Mouse (Mus musculus) liver, embryonic 13.5 days (tissue): ENCODE measurements around the gene Pidd1. TPM values are rescaled to one million over a fixed set of nuclear protein-coding genes. Genes with fewer than 3 reads are reported as not detected.
"Not testable (repeated sequence)": the region's sequence is repeated elsewhere in the genome, so short reads cannot be mapped to it uniquely, and the experiment has no call there.

Experiments
- ATAC-seq: fragments of 200-750 bp; cut with Nextera tagmentation; 2 replicates; pipeline ENCODE4 v1.8.0; 2017; ENCODE audit warnings: low read depth, mild to moderate bottlenecking, moderate number of reproducible peaks, moderate library complexity
- DNase-seq: peaks from one replicate; pipeline ENCODE4 v3.0.0; 2022
- H3K27ac ChIP-seq: fragments of 300-500 bp; sonication (generic); 2 replicates; pipeline ENCODE4 v1.5.1; 2015; ENCODE audit warnings: moderate library complexity, mild to moderate bottlenecking, inconsistent platforms
- H3K27me3 ChIP-seq: fragments of 300-500 bp; sonication (generic); 2 replicates; pipeline ENCODE4 v1.6.1; 2015; ENCODE audit warnings: mild to moderate bottlenecking, inconsistent platforms
- H3K36me3 ChIP-seq: fragments of 300-500 bp; sonication (generic); 2 replicates; pipeline ENCODE4 v1.6.1; 2015; ENCODE audit warnings: mild to moderate bottlenecking, inconsistent platforms
- H3K4me1 ChIP-seq: fragments of 300-500 bp; sonication (generic); replicated peaks from 2 replicates; pipeline ENCODE4 v1.6.1; 2015; ENCODE audit warnings: inconsistent platforms
- H3K4me2 ChIP-seq: fragments of 300-500 bp; sonication (generic); 2 replicates; pipeline ENCODE4 v1.6.1; 2015; ENCODE audit warnings: inconsistent platforms, mild to moderate bottlenecking, moderate library complexity
- H3K4me3 ChIP-seq: fragments of 300-500 bp; sonication (generic); replicated peaks from 2 replicates; pipeline ENCODE4 v1.5.1; 2015; ENCODE audit warnings: mild to moderate bottlenecking, inconsistent platforms
- H3K9ac ChIP-seq: fragments of 300-500 bp; sonication (generic); 2 replicates; pipeline ENCODE4 v1.6.1; 2015; ENCODE audit warnings: mild to moderate bottlenecking, inconsistent platforms
- H3K9me3 ChIP-seq: fragments of 300-500 bp; sonication (generic); replicated peaks from 2 replicates; pipeline ENCODE4 v1.6.1; 2016; ENCODE audit warnings: inconsistent platforms
- WGBS: fragments of 180-500 bp; shearing (Covaris S2); methylation state at CpG from one replicate; pipeline ENCODE4 v1.1.7; 2015; ENCODE audit not compliant: insufficient replicate concordance; 5-methylcytosine and 5-hydroxymethylcytosine counted together
- polyA plus RNA-seq: library from polyadenylated mRNA; unstranded; fragments of >200 nt; fragmentation: Nextera tagmentation; extraction: Ambion mirVana; gene quantifications from 2 replicates; pipeline ENCODE4 v1.2.1, GENCODE M21; 2015

Gene Pidd1
- polyA plus RNA-seq, 1 experiment from 2014 or later, result 10.9 TPM

GRCm38 (mm10) chr7:141456739-141457138 lies 12.9 kb upstream of the Pidd1 start:
- Histone ChIP-seq H3K36me3 (peaks cover 6% of the 10 kb centered on the region), H3K4me2 (peak overlapping the region; percentile 100), H3K27ac (no peak overlapping the region), H3K27me3 (peaks cover 32% of the 10 kb centered on the region), H3K9me3 (no peaks in the 10 kb centered on the region), H3K4me1 (peaks cover 49% of the 10 kb centered on the region), H3K9ac (no peak overlapping the region), H3K4me3 (peak overlapping the region; percentile 84; the same call in 1 of the 2 replicates)
- ATAC-seq, result no peak
- no peak for DNase-seq
- 91% methylated on average over 6 of the region's 6 CpGs for WGBS

GRCm38 (mm10) chr7:141455610-141456314 lies 11.9 kb upstream of the Pidd1 start:
- 2% methylated on average over 23 of the region's 23 CpGs for WGBS
- DNase-seq, result peak; percentile 67
- peaks cover 16% of the 10 kb centered on the region for H3K36me3 ChIP-seq
- peak overlapping the region; percentile 91 for H3K27ac ChIP-seq
- H3K4me3 ChIP-seq, result peak overlapping the region; percentile 84
- H3K9me3 ChIP-seq, result no peaks in the 10 kb centered on the region
- H3K4me2 ChIP-seq, result peak overlapping the region; percentile 100
- peak overlapping the region; percentile 84 for H3K9ac ChIP-seq
- H3K4me1 ChIP-seq, result peaks cover 52% of the 10 kb centered on the region
- ATAC-seq, result peak; percentile 13
- peaks cover 22% of the 10 kb centered on the region for H3K27me3 ChIP-seq

- DNase-seq (peak; percentile 93), ATAC-seq (peak; percentile 88)
- H3K4me1 ChIP-seq, result peaks cover 52% of the 10 kb centered on the region
- H3K9me3 ChIP-seq, result no peaks in the 10 kb centered on the region
- under 1% methylated on average over 41 of the region's 45 CpGs for WGBS
- peaks cover 23% of the 10 kb centered on the region for H3K36me3 ChIP-seq
- H3K27ac ChIP-seq, result peak within 1 kb of the TSS; percentile 91
- H3K4me3 ChIP-seq, result peak within 1 kb of the TSS; percentile 84
- peak within 1 kb of the TSS; percentile 84 for H3K9ac ChIP-seq
- peak within 1 kb of the TSS; percentile 100 for H3K4me2 ChIP-seq
- H3K27me3 ChIP-seq, result peaks cover 15% of the 10 kb centered on the region
Measured at GRCm38 (mm10) chr7:141454967-141455551, 11.2 kb upstream of the Pidd1 start, which contains the start of gene Pnpla2. Gene Pnpla2 (plus strand): TSS chr7:141455198.

DNA sequence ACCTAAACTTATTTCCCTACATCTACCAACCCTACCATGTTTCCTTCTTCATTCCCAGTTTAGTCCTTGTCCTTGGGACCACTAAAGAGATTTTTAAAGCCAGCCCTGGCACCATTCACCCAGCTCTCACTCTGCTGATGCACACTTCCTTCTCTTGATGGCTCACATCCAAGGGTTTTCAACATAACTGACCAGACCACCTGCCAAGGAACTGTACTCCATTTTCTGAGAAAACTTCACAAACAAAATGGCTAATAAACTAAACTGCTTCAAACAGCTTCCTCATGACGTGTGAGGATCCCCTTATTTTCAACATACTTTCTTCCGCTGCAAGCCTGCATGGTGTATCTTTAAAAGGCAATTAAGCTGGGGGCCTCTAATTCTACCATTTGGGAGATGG lies 9.8 kb upstream of the Pidd1 start:
- Histone ChIP-seq H3K9me3 (no peaks in the 10 kb centered on the region), H3K27me3 (0 out of 2 replicates have a peak, but pooled peaks cover 1% of the 10 kb centered on the region), H3K9ac (no peak overlapping the region), H3K4me3 (no peak overlapping the region), H3K4me1 (peaks cover 66% of the 10 kb centered on the region), H3K4me2 (no peak overlapping the region), H3K27ac (no peak overlapping the region), H3K36me3 (peaks cover 37% of the 10 kb centered on the region)
- DNase-seq (no peak), ATAC-seq (no peak)
- 64% methylated on average over 2 of the region's 2 CpGs for WGBS

DNA sequence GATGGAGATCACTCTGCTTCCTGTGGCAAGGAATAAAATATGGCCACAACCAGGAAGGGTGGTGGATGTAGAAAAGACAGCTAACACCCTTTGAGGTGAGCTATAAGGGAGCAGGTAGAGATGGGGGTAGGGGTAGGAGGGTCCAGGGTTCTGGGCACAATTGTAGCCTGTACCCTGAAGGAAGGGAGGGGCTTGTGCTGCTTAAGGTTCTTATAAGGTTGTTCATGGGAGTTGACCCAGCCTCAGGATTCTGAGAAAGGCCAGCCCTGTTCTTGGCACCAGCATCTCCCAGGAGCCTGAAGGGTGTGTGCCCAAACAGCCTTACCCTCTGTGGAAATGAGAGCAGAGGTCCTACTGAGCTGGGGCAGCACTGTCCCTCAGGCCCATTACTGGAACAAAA lies 8.1 kb upstream of the Pidd1 start:
- Histone ChIP-seq H3K27me3 (no peaks in the 10 kb centered on the region), H3K9me3 (no peaks in the 10 kb centered on the region), H3K27ac (peak overlapping the region; percentile 53), H3K9ac (peak overlapping the region; percentile 36), H3K4me2 (0 out of 2 replicates have a peak overlapping the region, but pooled peaks have one; percentile 2), H3K4me3 (no peak overlapping the region), H3K4me1 (peaks cover 66% of the 10 kb centered on the region), H3K36me3 (peaks cover 43% of the 10 kb centered on the region)
- ATAC-seq (no peak), DNase-seq (no peak)

DNA sequence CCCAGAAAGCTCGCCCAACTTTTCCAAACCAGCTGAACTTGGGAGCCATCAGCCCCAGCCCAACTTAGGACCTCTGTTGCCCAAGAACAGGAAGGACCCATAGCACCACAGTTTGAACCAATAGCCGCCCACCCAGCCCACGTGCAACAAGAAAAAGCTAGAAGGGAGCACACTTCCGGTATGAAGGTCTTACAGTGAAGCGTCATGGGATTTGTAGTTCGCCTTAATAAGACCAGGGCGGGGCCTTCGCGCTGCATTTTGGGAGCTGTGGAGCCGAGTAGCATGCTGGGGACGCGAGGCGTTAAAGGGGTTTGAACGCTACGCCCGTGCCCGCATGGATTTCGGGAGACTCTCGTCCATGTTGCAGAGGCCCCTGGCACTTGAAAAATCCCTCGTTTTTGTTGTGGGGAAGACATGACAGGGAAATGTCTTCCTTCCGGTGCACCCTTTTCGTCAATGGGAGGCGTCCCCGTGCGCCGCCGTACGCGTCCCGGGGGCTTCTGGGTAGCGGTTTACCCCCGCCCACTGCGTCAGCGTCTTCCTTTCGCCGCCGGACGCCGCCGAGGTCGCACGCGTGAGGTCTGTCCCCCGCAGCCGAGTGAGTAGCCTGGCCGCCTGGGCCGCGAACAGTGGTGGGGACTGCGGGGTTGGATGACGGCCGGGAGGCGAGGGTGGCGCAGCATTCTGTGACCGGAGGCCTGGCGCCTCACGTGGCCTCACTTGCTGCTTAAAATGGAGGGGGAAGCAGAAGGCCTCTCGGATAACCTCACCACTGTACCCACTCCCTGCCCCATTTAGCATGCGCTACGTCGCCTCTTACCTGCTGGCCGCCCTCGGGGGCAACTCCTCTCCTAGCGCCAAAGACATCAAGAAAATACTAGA lies 3.5 kb upstream of the Pidd1 start, which contains the start of gene Rplp2:
TSS of gene Rplp2 (plus strand) at position 261 of the 882 bp plus-strand sequence.
- peak within 1 kb of the TSS; percentile 90 for H3K27ac ChIP-seq
- under 1% methylated on average over 63 of the region's 63 CpGs for WGBS
- DNase-seq, result peak; percentile 92
- peaks cover 75% of the 10 kb centered on the region for H3K4me1 ChIP-seq
- H3K4me3 ChIP-seq, result peak within 1 kb of the TSS; percentile 92
- peak; percentile 85 for ATAC-seq
- H3K4me2 ChIP-seq, result peak within 1 kb of the TSS; percentile 76
- H3K9me3 ChIP-seq, result no peaks in the 10 kb centered on the region
- peaks cover 49% of the 10 kb centered on the region for H3K36me3 ChIP-seq
- no peaks in the 10 kb centered on the region for H3K27me3 ChIP-seq
- H3K9ac ChIP-seq, result peak within 1 kb of the TSS; percentile 96

- peak overlapping the region; percentile 96 for H3K9ac ChIP-seq
- H3K4me1 ChIP-seq, result peaks cover 76% of the 10 kb centered on the region
- H3K27ac ChIP-seq, result peak overlapping the region; percentile 90; the same call in 1 of the 2 replicates
- H3K4me2 ChIP-seq, result peak overlapping the region; percentile 76
- not testable (repeated sequence) for ATAC-seq, DNase-seq, H3K9me3 ChIP-seq, H3K27me3 ChIP-seq
- 54% methylated on average over 3 of the region's 3 CpGs for WGBS
- H3K36me3 ChIP-seq, result peaks cover 49% of the 10 kb centered on the region
- H3K4me3 ChIP-seq, result peak overlapping the region; percentile 92
Measured at GRCm38 (mm10) chr7:141446374-141446773, 2.5 kb upstream of the Pidd1 start.

DNA sequence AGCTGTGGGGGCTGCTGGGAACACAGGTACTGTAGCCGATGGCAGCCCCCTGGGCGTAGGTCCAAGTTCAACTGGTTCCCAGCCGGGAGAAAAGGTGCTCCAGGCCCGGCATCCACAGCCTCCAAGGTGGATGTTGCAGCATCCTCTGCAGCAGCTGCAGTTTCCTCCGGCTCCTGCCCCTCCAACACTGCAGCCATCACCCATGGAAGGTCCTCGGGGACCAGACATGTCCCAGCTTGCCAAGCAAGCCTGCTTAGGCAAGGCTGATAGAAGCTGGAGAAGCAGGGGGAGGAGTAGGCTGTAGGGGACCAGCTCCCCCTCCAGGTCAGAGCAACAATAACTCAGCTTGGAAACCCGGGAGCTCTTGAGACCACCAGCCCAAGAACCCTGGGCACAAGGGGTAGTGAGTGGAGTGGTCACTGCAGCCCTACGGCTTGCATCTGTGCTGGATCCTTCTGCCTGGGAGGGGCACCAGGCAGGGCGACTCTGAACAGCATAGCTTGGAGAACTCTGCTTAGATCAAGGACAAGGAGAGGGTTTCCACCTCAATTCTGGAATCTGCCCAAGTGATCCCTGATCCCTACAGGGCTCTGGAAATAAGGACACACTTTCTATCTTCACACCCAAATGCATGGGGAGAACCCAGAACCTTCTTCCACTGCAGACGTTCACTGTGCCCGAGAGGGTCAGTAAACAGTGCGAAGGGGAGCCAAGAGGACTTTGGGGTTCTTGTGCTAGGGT lies 574 bp downstream of the Pidd1 start:
- Histone ChIP-seq H3K36me3 (peaks cover 49% of the 10 kb centered on the region), H3K9ac (peak overlapping the region; percentile 83), H3K27me3 (no peaks in the 10 kb centered on the region), H3K9me3 (no peaks in the 10 kb centered on the region), H3K4me3 (peak overlapping the region; percentile 72), H3K27ac (peak overlapping the region; percentile 79), H3K4me1 (peaks cover 63% of the 10 kb centered on the region), H3K4me2 (peak overlapping the region; percentile 97)
- ATAC-seq, result peak; percentile 15
- DNase-seq, result peak; percentile 42
- WGBS, result 19% methylated on average over 12 of the region's 12 CpGs

GRCm38 (mm10) chr7:141442199-141442598 lies 1.6 kb downstream of the Pidd1 start:
- DNase-seq, result no peak
- WGBS, result 86% methylated on average over 13 of the region's 13 CpGs
- Histone ChIP-seq H3K27ac (peak overlapping the region; percentile 79; the same call in 1 of the 2 replicates), H3K4me2 (peak overlapping the region; percentile 97), H3K27me3 (no peaks in the 10 kb centered on the region), H3K4me1 (peaks cover 69% of the 10 kb centered on the region), H3K9ac (peak overlapping the region; percentile 83), H3K9me3 (no peaks in the 10 kb centered on the region), H3K4me3 (peak overlapping the region; percentile 72), H3K36me3 (peaks cover 54% of the 10 kb centered on the region)
- ATAC-seq, result no peak

DNA sequence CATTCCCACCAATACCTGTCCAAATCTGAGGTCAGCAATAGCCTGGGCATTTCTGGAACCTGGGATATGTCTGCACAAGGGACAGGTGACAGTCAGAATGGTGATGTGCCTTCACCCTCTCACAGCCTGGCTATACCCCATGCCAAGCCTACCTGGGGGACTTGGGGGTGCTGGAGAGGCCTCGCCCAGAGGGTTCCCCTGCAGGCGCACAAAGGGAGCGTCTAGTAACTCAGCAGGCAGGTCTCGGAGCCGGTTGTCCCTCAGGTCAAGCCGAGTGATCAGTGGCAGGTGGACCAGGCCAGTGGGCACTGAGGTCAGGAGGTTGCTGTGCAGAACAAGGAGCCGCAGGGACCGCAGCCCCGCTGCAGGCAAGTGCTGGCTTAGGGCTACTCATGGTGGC lies 2.4 kb downstream of the Pidd1 start:
- H3K9me3 ChIP-seq, result no peaks in the 10 kb centered on the region
- H3K36me3 ChIP-seq, result peaks cover 54% of the 10 kb centered on the region
- peak overlapping the region; percentile 18; the same call in 1 of the 2 replicates for H3K27ac ChIP-seq
- ATAC-seq, result no peak
- 92% methylated on average over 9 of the region's 9 CpGs for WGBS
- peaks cover 71% of the 10 kb centered on the region for H3K4me1 ChIP-seq
- H3K27me3 ChIP-seq, result no peaks in the 10 kb centered on the region
- no peak for DNase-seq
- H3K9ac ChIP-seq, result peak overlapping the region; percentile 83
- H3K4me2 ChIP-seq, result peak overlapping the region; percentile 97
- no peak overlapping the region; the same call in 1 of the 2 replicates for H3K4me3 ChIP-seq
